Mouse (Mus musculus): ENCODE results near the gene Fchsd2. TPM values are rescaled to one million over a fixed set of nuclear protein-coding genes. Genes with fewer than 3 reads are reported as not detected.

Fchsd2 gene
- polyA plus RNA-seq, 1 experiment from 2014 or later = 27.9 TPM

GRCm38 (mm10) chr7:101099981-101100380 lies 7.3 kb downstream of the Fchsd2 start:
- no peak overlapping the region for H3K4me2 ChIP-seq
- H3K4me1 ChIP-seq (replicated peaks) = no peaks in the 10 kb centered on the region
- H3K9me3 ChIP-seq = no peaks in the 10 kb centered on the region
- no peak overlapping the region for H3K4me3 ChIP-seq (replicated peaks)
- H3K9ac ChIP-seq (replicated peaks) = no peak overlapping the region
- no peak for ATAC-seq (ENCODE audit: insufficient number of reproducible peaks, insufficient read depth, low FRiP score, low TSS enrichment, low read depth)
- no peak overlapping the region for H3K27ac ChIP-seq
- 0 out of 2 replicates have a peak, but pooled peaks cover 6% of the 10 kb centered on the region for H3K27me3 ChIP-seq
- WGBS = 53% methylated on average over 3 of the region's 3 CpGs
- no peaks in the 10 kb centered on the region for H3K36me3 ChIP-seq

- WGBS = 67% methylated on average over 10 of the region's 10 CpGs
- Histone ChIP-seq H3K27ac (no peak overlapping the region), H3K9me3 (no peaks in the 10 kb centered on the region), H3K4me3 (replicated peaks) (no peak overlapping the region), H3K36me3 (no peaks in the 10 kb centered on the region), H3K27me3 (0 out of 2 replicates have a peak, but pooled peaks cover 6% of the 10 kb centered on the region), H3K4me1 (replicated peaks) (no peaks in the 10 kb centered on the region), H3K4me2 (no peak overlapping the region), H3K9ac (replicated peaks) (0 out of 2 replicates have a peak overlapping the region, but pooled peaks have one; percentile 12)
- no peak for ATAC-seq (ENCODE audit: insufficient number of reproducible peaks, insufficient read depth, low FRiP score, low TSS enrichment, low read depth)
These were observed 8.6 kb downstream of the Fchsd2 start for GRCm38 (mm10) chr7:101101156-101101691.

GRCm38 (mm10) chr7:101106666-101107065 lies 14.0 kb downstream of the Fchsd2 start:
- ATAC-seq (ENCODE audit: insufficient number of reproducible peaks, insufficient read depth, low FRiP score, low TSS enrichment, low read depth) = no peak
- Histone ChIP-seq H3K9me3 (no peaks in the 10 kb centered on the region), H3K9ac (replicated peaks) (no peak overlapping the region), H3K4me1 (replicated peaks) (peaks cover 15% of the 10 kb centered on the region), H3K27me3 (0 out of 2 replicates have a peak, but pooled peaks cover 6% of the 10 kb centered on the region), H3K4me3 (replicated peaks) (no peak overlapping the region), H3K27ac (no peak overlapping the region), H3K4me2 (no peak overlapping the region), H3K36me3 (peaks cover 11% of the 10 kb centered on the region)
- 63% methylated on average over 2 of the region's 2 CpGs for WGBS

- Histone ChIP-seq H3K27ac (peak overlapping the region; percentile 99), H3K9me3 (no peaks in the 10 kb centered on the region), H3K36me3 (peaks cover 13% of the 10 kb centered on the region), H3K27me3 (0 out of 2 replicates have a peak, but pooled peaks cover 6% of the 10 kb centered on the region), H3K4me3 (replicated peaks) (peak overlapping the region; percentile 81), H3K4me1 (replicated peaks) (peaks cover 15% of the 10 kb centered on the region), H3K4me2 (peak overlapping the region; percentile 92), H3K9ac (replicated peaks) (0 out of 2 replicates have a peak overlapping the region, but pooled peaks have one; percentile 80)
- 29% methylated on average over 5 of the region's 5 CpGs for WGBS
- no peak for ATAC-seq (ENCODE audit: insufficient number of reproducible peaks, insufficient read depth, low FRiP score, low TSS enrichment, low read depth)
These were observed 14.6 kb downstream of the Fchsd2 start for GRCm38 (mm10) chr7:101107073-101107810.

- peak; percentile 93 for ATAC-seq (ENCODE audit: insufficient number of reproducible peaks, insufficient read depth, low FRiP score, low TSS enrichment, low read depth)
- peak overlapping the region; percentile 81 for H3K4me3 ChIP-seq (replicated peaks)
- no peaks in the 10 kb centered on the region for H3K9me3 ChIP-seq
- H3K4me1 ChIP-seq (replicated peaks) = peaks cover 15% of the 10 kb centered on the region
- H3K27ac ChIP-seq = peak overlapping the region; percentile 99
- H3K4me2 ChIP-seq = peak overlapping the region; percentile 92
- H3K27me3 ChIP-seq = 0 out of 2 replicates have a peak, but pooled peaks cover 6% of the 10 kb centered on the region
- peak overlapping the region; percentile 80 for H3K9ac ChIP-seq (replicated peaks)
- under 1% methylated on average over 69 of the region's 75 CpGs for WGBS
- H3K36me3 ChIP-seq = peaks cover 16% of the 10 kb centered on the region
These were observed 15.4 kb downstream of the Fchsd2 start for GRCm38 (mm10) chr7:101107968-101108652.

- Histone ChIP-seq H3K27ac (peak overlapping the region; percentile 99), H3K4me2 (peak overlapping the region; percentile 92), H3K9ac (replicated peaks) (peak overlapping the region; percentile 80), H3K9me3 (no peaks in the 10 kb centered on the region), H3K4me1 (replicated peaks) (peaks cover 15% of the 10 kb centered on the region), H3K27me3 (0 out of 2 replicates have a peak, but pooled peaks cover 6% of the 10 kb centered on the region), H3K36me3 (peaks cover 20% of the 10 kb centered on the region), H3K4me3 (replicated peaks) (peak overlapping the region; percentile 81)
- WGBS = 0% methylated on average over 13 of the region's 35 CpGs
- peak; percentile 76 for ATAC-seq (ENCODE audit: insufficient number of reproducible peaks, insufficient read depth, low FRiP score, low TSS enrichment, low read depth)
These were observed 16.0 kb downstream of the Fchsd2 start for GRCm38 (mm10) chr7:101108653-101109005.

GRCm38 (mm10) chr7:101109006-101109855 lies 16.6 kb downstream of the Fchsd2 start:
- Histone ChIP-seq H3K4me1 (replicated peaks) (peaks cover 15% of the 10 kb centered on the region), H3K4me3 (replicated peaks) (peak overlapping the region; percentile 81), H3K27me3 (0 out of 2 replicates have a peak, but pooled peaks cover 2% of the 10 kb centered on the region), H3K36me3 (peaks cover 23% of the 10 kb centered on the region), H3K9ac (replicated peaks) (peak overlapping the region; percentile 80), H3K9me3 (no peaks in the 10 kb centered on the region), H3K27ac (peak overlapping the region; percentile 99), H3K4me2 (peak overlapping the region; percentile 92)
- under 1% methylated on average over 47 of the region's 47 CpGs for WGBS
- ATAC-seq (ENCODE audit: insufficient number of reproducible peaks, insufficient read depth, low FRiP score, low TSS enrichment, low read depth) = peak; percentile 11

- Histone ChIP-seq H3K9me3 (no peaks in the 10 kb centered on the region), H3K9ac (replicated peaks) (peak overlapping the region; percentile 80), H3K4me1 (replicated peaks) (peaks cover 15% of the 10 kb centered on the region), H3K27ac (peak overlapping the region; percentile 99), H3K4me2 (peak overlapping the region; percentile 92), H3K4me3 (replicated peaks) (peak overlapping the region; percentile 81), H3K27me3 (no peaks in the 10 kb centered on the region), H3K36me3 (peaks cover 28% of the 10 kb centered on the region)
- 12% methylated on average over 8 of the region's 8 CpGs for WGBS
- ATAC-seq (ENCODE audit: insufficient number of reproducible peaks, insufficient read depth, low FRiP score, low TSS enrichment, low read depth) = no peak
These were observed 17.2 kb downstream of the Fchsd2 start for GRCm38 (mm10) chr7:101109856-101110350.

- peaks cover 8% of the 10 kb centered on the region for H3K4me1 ChIP-seq (replicated peaks)
- no peaks in the 10 kb centered on the region for H3K27me3 ChIP-seq
- peaks cover 60% of the 10 kb centered on the region for H3K36me3 ChIP-seq
- H3K4me2 ChIP-seq = no peak overlapping the region
- H3K9me3 ChIP-seq = no peaks in the 10 kb centered on the region
- H3K4me3 ChIP-seq (replicated peaks) = no peak overlapping the region
- H3K27ac ChIP-seq = no peak overlapping the region
- no peak overlapping the region for H3K9ac ChIP-seq (replicated peaks)
- ATAC-seq (ENCODE audit: insufficient number of reproducible peaks, insufficient read depth, low FRiP score, low TSS enrichment, low read depth) = no peak
- 95% methylated on average over 3 of the region's 3 CpGs for WGBS
These were observed 20.7 kb downstream of the Fchsd2 start for GRCm38 (mm10) chr7:101113410-101113809.

- Histone ChIP-seq H3K4me2 (no peak overlapping the region), H3K36me3 (peaks cover 65% of the 10 kb centered on the region), H3K27me3 (no peaks in the 10 kb centered on the region), H3K27ac (no peak overlapping the region), H3K4me1 (replicated peaks) (peaks cover 8% of the 10 kb centered on the region), H3K4me3 (replicated peaks) (no peak overlapping the region), H3K9me3 (no peaks in the 10 kb centered on the region), H3K9ac (replicated peaks) (no peak overlapping the region)
- WGBS = 97% methylated on average over 1 of the region's 1 CpGs
- no peak for ATAC-seq (ENCODE audit: insufficient number of reproducible peaks, insufficient read depth, low FRiP score, low TSS enrichment, low read depth)
These were observed 21.7 kb downstream of the Fchsd2 start for GRCm38 (mm10) chr7:101114328-101114727.
